ENCODE assay signal across 8 mouse cellular contexts in the genomic region with DNA sequence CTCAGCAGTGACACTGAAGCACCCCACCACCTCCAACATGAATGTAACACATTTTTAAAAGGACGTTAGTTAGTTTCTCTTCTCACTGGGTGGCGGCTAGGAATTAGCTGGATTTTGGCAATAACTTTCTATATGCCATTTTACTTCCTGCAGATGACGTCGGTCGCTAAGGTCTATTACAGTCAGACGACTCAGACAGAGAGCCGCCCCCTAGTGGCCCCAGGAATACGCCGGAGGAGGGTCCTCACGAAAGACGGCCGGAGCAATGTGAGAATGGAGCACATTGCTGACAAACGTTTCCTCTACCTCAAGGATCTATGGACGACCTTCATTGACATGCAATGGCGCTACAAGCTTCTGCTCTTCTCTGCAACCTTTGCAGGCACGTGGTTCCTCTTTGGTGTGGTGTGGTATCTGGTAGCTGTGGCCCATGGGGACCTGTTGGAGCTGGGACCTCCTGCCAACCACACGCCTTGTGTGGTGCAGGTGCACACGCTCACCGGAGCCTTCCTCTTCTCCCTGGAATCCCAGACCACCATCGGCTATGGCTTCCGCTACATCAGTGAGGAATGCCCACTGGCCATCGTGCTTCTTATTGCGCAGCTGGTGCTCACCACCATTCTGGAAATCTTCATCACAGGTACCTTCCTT. TPM values are rescaled to one million over a fixed set of nuclear protein-coding genes. Genes with fewer than 3 reads are reported as not detected.
DNase-seq lines count a peak whose midpoint lies in the region; ATAC-seq and TF ChIP-seq lines count a peak whose summit lies in the region.

No protein-coding gene starts in this region.

- intact Hi-C loops in heart, postnatal 25 days (cut with DNase I) = no loop called here

- peaks cover 16% of the 10 kb centered on the region for H3K36me3 ChIP-seq in forebrain, embryonic 13.5 days (ENCODE audit: poor library complexity, severe bottlenecking)
- no peaks in the 10 kb centered on the region for H3K36me3 ChIP-seq in lung, embryonic 14.5 days (ENCODE audit: insufficient read depth)

- 0 out of 2 replicates have a peak, but pooled peaks cover 3% of the 10 kb centered on the region for H3K4me1 ChIP-seq in forebrain, embryonic 13.5 days
- H3K4me1 ChIP-seq in lung, embryonic 14.5 days (ENCODE audit: insufficient read depth) = no peaks in the 10 kb centered on the region
- 0 out of 2 replicates have a peak, but pooled peaks cover 2% of the 10 kb centered on the region for H3K4me1 ChIP-seq in olfactory bulb, adult 2 months (ENCODE audit: control insufficient read depth, insufficient read depth, low read length)

- WGBS in forebrain, embryonic 13.5 days = 33% methylated on average over 23 of the region's 23 CpGs
- 20% methylated on average over 23 of the region's 23 CpGs for WGBS in lung, embryonic 14.5 days
- 32% methylated on average over 23 of the region's 23 CpGs for WGBS in olfactory bulb, adult 2 months

- DNase-seq in heart, adult 18-20 months = peak; percentile 21 to 30
- DNase-seq in heart, postnatal 25 days (ENCODE audit: low spot score) = no peak
- DNase-seq in NIH3T3 (ENCODE audit: low read depth) = peak; percentile 30
- peak; percentile 86 for DNase-seq in lung, embryonic 14.5 days
- DNase-seq in urinary bladder, postnatal 4 days (ENCODE audit: low spot score in 2 of 2) = no peak

- peak overlapping the region; percentile 25 for H3K4me2 ChIP-seq in forebrain, embryonic 13.5 days
- H3K4me2 ChIP-seq in lung, embryonic 14.5 days = peak overlapping the region; percentile 40; the same call in 1 of the 2 replicates

- H3K9ac ChIP-seq in forebrain, embryonic 13.5 days = no peak overlapping the region
- H3K9ac ChIP-seq in lung, embryonic 14.5 days = no peak overlapping the region; the same call in 1 of the 2 replicates

- no peaks in the 10 kb centered on the region for H3K27me3 ChIP-seq in forebrain, embryonic 13.5 days
- H3K27me3 ChIP-seq in lung, embryonic 14.5 days (ENCODE audit: insufficient read depth, low read length) = no peaks in the 10 kb centered on the region

- H3K9me3 ChIP-seq in forebrain, embryonic 13.5 days (replicated peaks) = no peaks in the 10 kb centered on the region
- H3K9me3 ChIP-seq in lung, embryonic 14.5 days (ENCODE audit: low read depth, low read length) = no peaks in the 10 kb centered on the region

- no peak overlapping the region for H3K27ac ChIP-seq in forebrain, embryonic 13.5 days
- H3K27ac ChIP-seq in lung, embryonic 14.5 days (ENCODE audit: low read depth) = no peak overlapping the region
- H3K27ac ChIP-seq in olfactory bulb, adult 2 months (ENCODE audit: insufficient read depth, low read depth, low read length) = no peak overlapping the region

- ATAC-seq in forebrain, embryonic 13.5 days = peak; percentile 60
- ATAC-seq in inflammation-experienced regulatory T-cells, adult 6 months = peak; percentile 99
- peak; percentile 57; the same call in 1 of the 2 replicates for ATAC-seq in lung, embryonic 14.5 days (ENCODE audit: insufficient read depth)

- no peak overlapping the region for H3K4me3 ChIP-seq in forebrain, embryonic 13.5 days
- H3K4me3 ChIP-seq in lung, embryonic 14.5 days (ENCODE audit: low read depth, low read length) = no peak overlapping the region
- no peak overlapping the region for H3K4me3 ChIP-seq in olfactory bulb, adult 2 months (ENCODE audit: insufficient read depth, low read depth, low read length)

- no peak for TF ChIP-seq POLR2A in olfactory bulb, adult 2 months (IDR thresholded peaks at IDR 0.05; ENCODE audit: insufficient read depth, low read depth, low read length)

- peak; percentile 74 for TF ChIP-seq CTCF in lung, embryonic 14.5 days (IDR thresholded peaks at IDR 0.05; ENCODE audit: low read depth)
- TF ChIP-seq CTCF in olfactory bulb, adult 2 months (IDR thresholded peaks at IDR 0.05; ENCODE audit: insufficient read depth, low read depth, low read length) = peak; percentile 17; the same call in 1 of the 2 replicates

RNA-seq across cellular contexts. Expression of a gene that starts 7.5 kb away (rescaled TPM):
- total RNA-seq in heart, adult 18-20 months (2021) = 1 to 10 TPM; 3.2 to 4.2 TPM
- total RNA-seq in heart, postnatal 25 days (2021) = 1 to 10 TPM; 4.4 to 4.5 TPM
- 5.6 and 6.2 TPM in 2 replicates for polyA plus RNA-seq in forebrain, embryonic 13.5 days (2015; fragmentation: Nextera tagmentation; extraction: Ambion mirVana)
- polyA plus RNA-seq in inflammation-experienced regulatory T-cells, adult 6 months (2017; shearing (Covaris generic)) = 1 to 10 TPM; 4.9 to 6.3 (median 5.7) TPM
- polyA plus RNA-seq in lung, embryonic 14.5 days (2014; fragmentation: Nextera tagmentation; extraction: Ambion mirVana) = 9.0 and 9.9 TPM in 2 replicates
- polyA plus RNA-seq in olfactory bulb, adult 2 months (2012; ENCODE audit: insufficient read depth, insufficient read length, low replicate concordance, missing spikeins) = not detected in 2 replicates

RNA-seq across cellular contexts. Expression of a gene that starts 27.9 kb away (rescaled TPM):
- under 1 TPM; 0.17 to 0.18 TPM for total RNA-seq in heart, adult 18-20 months (2021)
- total RNA-seq in heart, postnatal 25 days (2021) = under 1 TPM; 0.10 to 0.14 TPM
- 1.2 and 1.5 TPM in 2 replicates for polyA plus RNA-seq in forebrain, embryonic 13.5 days (2015; fragmentation: Nextera tagmentation; extraction: Ambion mirVana)
- polyA plus RNA-seq in inflammation-experienced regulatory T-cells, adult 6 months (2017; shearing (Covaris generic)) = under 1 TPM in 1 of 3 experiments, not detected in 2; 0.12 TPM
- polyA plus RNA-seq in lung, embryonic 14.5 days (2014; fragmentation: Nextera tagmentation; extraction: Ambion mirVana) = 0.18 and 0.24 TPM in 2 replicates
- polyA plus RNA-seq in olfactory bulb, adult 2 months (2012; ENCODE audit: insufficient read depth, insufficient read length, low replicate concordance, missing spikeins) = 93.5 and 169 TPM in 2 replicates

RNA-seq across cellular contexts. Expression of a gene that starts 39.8 kb away (rescaled TPM):
- not detected for total RNA-seq in heart, adult 18-20 months (2021)
- under 1 TPM in 1 of 2 experiments, not detected in 1; 0.06 TPM for total RNA-seq in heart, postnatal 25 days (2021)
- polyA plus RNA-seq in forebrain, embryonic 13.5 days (2015; fragmentation: Nextera tagmentation; extraction: Ambion mirVana) = 1.8 and 3.0 TPM in 2 replicates
- not detected for polyA plus RNA-seq in inflammation-experienced regulatory T-cells, adult 6 months (2017; shearing (Covaris generic))
- polyA plus RNA-seq in lung, embryonic 14.5 days (2014; fragmentation: Nextera tagmentation; extraction: Ambion mirVana) = 0.04 TPM in 1 of 2 replicates, not detected in the other
- not detected in 2 replicates for polyA plus RNA-seq in olfactory bulb, adult 2 months (2012; ENCODE audit: insufficient read depth, insufficient read length, low replicate concordance, missing spikeins)

Comparison
In these comparisons a context has a peak if more than half of its experiments do, and no peak if none do; other contexts are left out.
1. DNase-seq: peak in heart, adult 18-20 months (2 of 2), NIH3T3 (single experiment) and lung, embryonic 14.5 days (single experiment); none in heart, postnatal 25 days (single experiment) and urinary bladder, postnatal 4 days (0 of 2).
2. RNA of a gene that starts 27.9 kb away (polyA plus RNA-seq): 93.5 to 169 TPM in olfactory bulb, adult 2 months; 1.2 to 1.5 TPM in forebrain, embryonic 13.5 days, 0.18 to 0.24 TPM in lung, embryonic 14.5 days and 0.12 TPM in inflammation-experienced regulatory T-cells, adult 6 months; every median in the first group is over 10 times any median in the second.
3. Peak in every context shown above with its lines, with median percentiles within 50 percentile points of each other: ATAC-seq.